9 mouse cellular contexts compared by ENCODE assay signal in genomic region chr12:53841928-53842671, GRCm38 (mm10).
DNase-seq lines count a peak whose midpoint lies in the region; ATAC-seq and TF ChIP-seq lines count a peak whose summit lies in the region.
"Had no signal": no experiment of that assay in that cellular context is flagged by ENCODE, and none has a peak within 500 bp of the region (broad histone marks: within the 10 kb centered on the region; RNA-seq: fewer than 3 reads in every experiment).

No protein-coding gene starts in this region.

- H3K27me3 ChIP-seq in hindbrain, postnatal 0 days (ENCODE audit: insufficient read depth, low read length): no peaks in the 10 kb centered on the region
- H3K27me3 ChIP-seq in hindbrain, embryonic 13.5 days: no peaks in the 10 kb centered on the region
- H3K27me3 ChIP-seq in forebrain, postnatal 0 days (ENCODE audit: insufficient read depth, low read length): no peaks in the 10 kb centered on the region

- no peak for DNase-seq in hindbrain, postnatal 0 days (ENCODE audit: low spot score)
- DNase-seq in adrenal gland, postnatal 10 days: peak; percentile 64
- peak; percentile 59 for DNase-seq in forebrain, postnatal 0 days
- peak; percentile 71 to 82 for DNase-seq in left cerebral cortex, postnatal 36 days (ENCODE audit: low spot score in 2 of 2)
- no peak for DNase-seq in natural killer cell, adult 2 months (ENCODE audit: low spot score in 2 of 2)
- DNase-seq in embryo, embryonic 10 days (ENCODE audit: low spot score): no peak
- DNase-seq: cerebellum, adult 18-20 months had no signal

- TF ChIP-seq CTCF in hindbrain, postnatal 0 days (IDR thresholded peaks at IDR 0.05; ENCODE audit: low read depth): no peak
- TF ChIP-seq CTCF in forebrain, postnatal 0 days (IDR thresholded peaks at IDR 0.05; ENCODE audit: low read depth): no peak

- H3K4me1 ChIP-seq in hindbrain, postnatal 0 days (ENCODE audit: insufficient read depth, low read length): peaks cover 17% of the 10 kb centered on the region
- H3K4me1 ChIP-seq in hindbrain, embryonic 13.5 days (replicated peaks): peaks cover 50% of the 10 kb centered on the region
- H3K4me1 ChIP-seq in forebrain, postnatal 0 days (ENCODE audit: insufficient read depth): peaks cover 6% of the 10 kb centered on the region; the same call in 1 of the 2 replicates

- no peak overlapping the region for H3K9ac ChIP-seq in hindbrain, postnatal 0 days (replicated peaks; ENCODE audit: low read length)
- no peak overlapping the region for H3K9ac ChIP-seq in hindbrain, embryonic 13.5 days
- no peak overlapping the region for H3K9ac ChIP-seq in forebrain, postnatal 0 days

- intact Hi-C loops in left cerebral cortex, postnatal 36 days (cut with DNase I): loop anchor here (10.0 kb wide), 1 partner anchor 133 kb away; no protein-coding TSS in a partner anchor

- ATAC-seq in hindbrain, postnatal 0 days: no peak
- no peak for ATAC-seq in hindbrain, embryonic 13.5 days (ENCODE audit: low FRiP score)
- ATAC-seq in forebrain, postnatal 0 days: peak; percentile 67
- ATAC-seq: intestine, embryonic 16.5 days had no signal

- no peak overlapping the region for H3K4me2 ChIP-seq in hindbrain, postnatal 0 days (ENCODE audit: low read depth, low read length)
- no peak overlapping the region for H3K4me2 ChIP-seq in hindbrain, embryonic 13.5 days
- no peak overlapping the region for H3K4me2 ChIP-seq in forebrain, postnatal 0 days (ENCODE audit: low read depth)

- whole genome bisulfite sequencing in hindbrain, postnatal 0 days: 34% methylated on average over 16 of the region's 16 CpGs
- 63% methylated on average over 16 of the region's 16 CpGs for WGBS in hindbrain, embryonic 13.5 days
- 33% methylated on average over 16 of the region's 16 CpGs for WGBS in forebrain, postnatal 0 days

- H3K27ac ChIP-seq in hindbrain, postnatal 0 days: 0 out of 2 replicates have a peak overlapping the region, but pooled peaks have one; percentile 2
- H3K27ac ChIP-seq in hindbrain, embryonic 13.5 days: no peak overlapping the region
- H3K27ac ChIP-seq in forebrain, postnatal 0 days (ENCODE audit: low read depth, low read length): 0 out of 2 replicates have a peak overlapping the region, but pooled peaks have one; percentile 29

- H3K4me3 ChIP-seq in hindbrain, postnatal 0 days (ENCODE audit: low read length): no peak overlapping the region
- H3K4me3 ChIP-seq in hindbrain, embryonic 13.5 days: no peak overlapping the region
- H3K4me3 ChIP-seq in forebrain, postnatal 0 days (ENCODE audit: low read depth, low read length): no peak overlapping the region

- no peaks in the 10 kb centered on the region for H3K9me3 ChIP-seq in hindbrain, postnatal 0 days (ENCODE audit: low read length)
- H3K9me3 ChIP-seq in hindbrain, embryonic 13.5 days: no peaks in the 10 kb centered on the region
- H3K9me3 ChIP-seq in forebrain, postnatal 0 days (ENCODE audit: low read length): no peaks in the 10 kb centered on the region

- no peaks in the 10 kb centered on the region for H3K36me3 ChIP-seq in hindbrain, postnatal 0 days (ENCODE audit: insufficient read depth, low read length)
- H3K36me3 ChIP-seq in hindbrain, embryonic 13.5 days: no peaks in the 10 kb centered on the region
- no peaks in the 10 kb centered on the region for H3K36me3 ChIP-seq in forebrain, postnatal 0 days (ENCODE audit: insufficient read depth)

Comparison
In these comparisons a context has a peak if more than half of its experiments do, and no peak if none do; other contexts are left out.
1. DNase-seq: peak in adrenal gland, postnatal 10 days (single experiment), forebrain, postnatal 0 days (single experiment) and left cerebral cortex, postnatal 36 days (2 of 2); none in hindbrain, postnatal 0 days (single experiment), natural killer cell, adult 2 months (0 of 2) and embryo, embryonic 10 days (single experiment).